Mouse (Mus musculus): ENCODE measurements at regions not wholly inside any gene's neighbourhood (a gene's known extent, or its start where the extent isn't known, plus 50 kb on each side); places are given as distances from the start of the nearest gene placed in this dataset.

GRCm38 (mm10) chr5:75342599-75342998, 190.5 kb downstream of the Pdgfra start:
- DNase-seq (ENCODE audit: low read depth, low spot score): no peak

GRCm38 (mm10) chr5:75346836-75347773, 195.0 kb downstream of the Pdgfra start:
- no peak for DNase-seq (ENCODE audit: low read depth, low spot score)

- no peak for DNase-seq (ENCODE audit: low read depth, low spot score)
Measured at GRCm38 (mm10) chr5:75347774-75348116, 195.7 kb downstream of the Pdgfra start.

DNA sequence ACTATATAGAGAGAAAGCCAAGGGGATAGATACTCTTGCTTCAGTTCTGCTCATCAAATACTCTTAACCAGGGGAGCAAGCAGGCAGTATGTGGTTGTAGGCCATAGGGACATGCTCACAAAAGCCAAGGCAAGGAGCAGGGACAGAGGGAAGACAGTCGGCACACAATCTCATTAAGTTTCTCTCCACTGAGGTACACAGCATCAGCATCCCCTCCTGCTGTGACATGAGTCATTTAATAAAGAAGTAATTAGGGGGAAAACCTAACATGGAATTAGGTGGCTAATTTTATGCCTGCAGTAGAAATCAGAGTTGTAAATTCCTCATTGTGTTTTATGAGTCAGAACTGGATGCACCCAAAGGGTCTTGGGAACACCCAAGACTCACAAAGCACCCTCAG, 203.2 kb downstream of the Pdgfra start:
- DNase-seq (ENCODE audit: low read depth, low spot score): no peak

DNA sequence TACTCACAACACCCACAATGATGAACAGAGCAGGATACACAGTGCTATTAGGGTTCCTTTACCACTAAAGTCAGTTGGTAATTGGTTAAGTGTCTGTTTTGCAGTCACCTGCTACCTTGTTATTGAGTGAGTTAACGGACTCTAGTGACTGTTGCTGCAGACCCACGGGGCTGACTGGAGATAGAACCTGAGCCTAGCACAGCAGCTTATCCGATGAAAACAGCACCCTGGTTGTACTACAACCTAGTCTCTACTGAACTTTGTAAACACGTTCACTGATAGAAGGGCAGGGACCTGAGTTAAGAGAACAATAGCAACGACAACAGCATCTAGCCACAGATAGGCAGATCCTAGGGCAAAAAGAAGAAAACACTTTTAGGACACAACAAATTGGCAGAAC, 206.8 kb downstream of the Pdgfra start:
- DNase-seq (ENCODE audit: low read depth, low spot score): no peak

GRCm38 (mm10) chr5:75363832-75364231, 210.9 kb upstream of the Kit start:
- no peak for DNase-seq (ENCODE audit: low read depth, low spot score)

DNA sequence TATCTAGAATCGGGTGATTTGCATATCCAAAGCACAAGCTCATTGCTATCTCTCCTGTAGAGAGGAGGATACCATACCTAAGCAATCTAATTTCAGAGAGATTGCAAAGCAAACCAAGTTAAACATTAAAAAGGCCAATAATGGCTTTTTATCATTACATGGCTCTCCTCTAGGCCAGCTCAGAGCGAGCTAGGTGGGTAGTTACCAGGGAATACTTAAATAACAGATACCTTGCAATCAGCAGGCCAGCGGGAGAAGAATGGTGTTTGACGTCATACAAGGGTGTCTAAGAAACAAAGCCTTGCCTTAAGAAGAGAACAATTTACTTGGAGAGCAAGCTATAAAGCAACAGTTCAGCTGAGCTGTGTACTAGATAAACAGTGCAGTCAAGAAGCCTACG, 207.4 kb upstream of the Kit start:
- DNase-seq (ENCODE audit: low read depth, low spot score): no peak

DNA sequence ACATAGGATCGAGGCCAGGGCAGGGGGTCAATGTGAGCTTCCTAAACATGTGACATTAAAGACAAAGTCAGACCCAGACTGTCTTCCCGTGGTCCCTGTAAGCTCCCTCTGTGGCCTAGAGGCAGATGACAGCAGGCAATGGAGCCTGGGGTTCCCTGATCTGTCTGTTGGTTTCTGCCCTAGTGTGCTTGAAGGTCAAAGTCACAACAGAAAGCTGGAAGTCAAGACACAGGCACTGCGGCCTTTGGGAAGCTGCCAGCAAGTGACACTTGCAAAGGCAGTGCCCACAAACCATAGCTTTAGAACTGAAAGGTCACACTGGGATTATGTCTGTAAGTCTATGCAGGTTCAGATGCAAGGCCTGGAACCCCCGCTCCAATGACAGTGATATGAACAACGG, 206.0 kb upstream of the Kit start:
- no peak for DNase-seq (ENCODE audit: low read depth, low spot score)

DNA sequence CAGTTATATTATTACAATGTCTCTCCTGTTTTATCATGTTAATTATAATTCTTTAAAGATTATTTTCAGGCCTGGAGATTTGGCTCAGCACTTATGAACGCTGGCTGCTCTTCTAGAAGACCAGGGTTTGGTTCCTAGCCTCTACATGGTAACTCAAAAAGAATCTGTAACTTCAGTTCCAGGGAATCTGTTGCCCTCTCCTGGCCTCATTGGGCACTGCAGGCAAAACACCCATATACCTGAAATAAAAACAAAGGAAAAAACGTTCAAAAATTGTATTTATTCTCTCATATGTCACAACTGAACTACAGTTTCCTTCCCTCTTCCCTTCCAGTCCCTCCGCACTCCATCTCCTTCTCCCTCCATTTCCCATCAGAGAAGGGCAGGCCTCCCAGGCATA, 201.9 kb upstream of the Kit start:
- no peak for DNase-seq (ENCODE audit: low read depth, low spot score)

DNA sequence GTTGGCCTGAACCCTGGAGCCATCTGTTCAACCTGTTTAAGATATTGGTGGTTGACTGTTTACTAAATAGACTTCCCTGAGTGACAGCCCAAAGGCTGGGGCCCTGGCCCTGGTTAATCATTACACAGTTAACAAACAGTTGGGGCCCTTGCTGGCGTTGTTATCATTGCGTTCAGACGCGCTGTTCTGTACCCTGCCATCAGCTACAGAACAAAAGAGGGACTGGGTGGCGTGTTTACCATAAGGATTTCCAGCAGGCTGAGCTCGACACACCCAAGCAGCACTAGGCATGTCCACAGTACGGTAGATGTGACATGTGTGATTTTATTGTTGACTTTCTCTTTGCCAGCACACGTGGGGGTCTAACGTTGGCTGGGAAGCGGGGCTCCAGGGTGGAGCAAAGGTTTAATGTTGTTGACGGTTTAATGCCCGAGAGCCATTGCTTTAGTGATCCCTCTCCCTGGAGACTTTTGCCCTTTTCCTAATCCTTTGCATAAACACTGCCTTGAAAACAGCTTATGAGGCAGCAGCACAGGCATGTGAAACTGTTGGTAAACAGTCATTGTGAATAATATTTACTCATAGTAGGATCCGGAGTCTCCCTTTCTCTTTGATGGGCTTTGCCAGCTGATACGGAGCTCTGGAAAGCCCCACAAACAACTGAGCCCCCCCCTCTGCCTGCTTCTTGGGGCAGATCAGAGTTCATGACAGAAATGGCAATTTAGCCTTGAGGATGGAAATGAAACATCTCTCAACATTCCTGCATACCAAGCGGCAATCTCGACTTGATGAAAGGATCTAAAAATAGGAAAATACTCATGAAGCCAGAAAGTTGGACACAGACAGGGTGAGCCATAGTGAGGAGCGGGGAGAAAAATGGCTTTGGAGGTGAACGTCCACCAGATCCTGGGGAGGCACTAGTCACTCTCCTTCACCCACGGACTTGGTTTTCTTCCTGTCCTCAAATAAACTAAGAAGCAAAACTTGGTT, 197.1 kb upstream of the Kit start:
- no peak for DNase-seq (ENCODE audit: low read depth, low spot score)

- no peak for DNase-seq (ENCODE audit: low read depth, low spot score)
Measured at GRCm38 (mm10) chr5:75378655-75379054, 196.1 kb upstream of the Kit start.

DNA sequence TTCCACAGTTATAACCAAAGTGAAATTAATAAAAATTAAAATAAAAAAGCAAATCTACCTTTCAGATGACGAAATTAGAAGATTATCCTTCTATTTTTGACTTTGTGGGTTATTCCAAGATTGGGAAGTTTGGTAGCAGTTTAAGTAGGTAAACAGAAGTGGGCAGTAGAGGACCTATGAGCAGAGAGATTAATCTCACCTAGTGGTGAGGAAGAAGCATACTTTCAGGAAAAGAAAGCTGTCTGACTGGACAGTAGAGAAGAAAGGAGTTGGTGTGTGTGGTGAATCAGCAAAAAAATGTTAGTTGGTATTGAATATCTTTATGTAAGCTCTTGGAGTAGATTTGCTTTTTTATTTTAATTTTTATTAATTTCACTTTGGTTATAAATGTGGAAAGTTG, 194.4 kb upstream of the Kit start:
- no peak for DNase-seq (ENCODE audit: low read depth, low spot score)

GRCm38 (mm10) chr5:75382138-75382537, 192.6 kb upstream of the Kit start:
- no peak for DNase-seq (ENCODE audit: low read depth, low spot score)

GRCm38 (mm10) chr5:75387886-75388454, 186.7 kb upstream of the Kit start:
- DNase-seq (ENCODE audit: low read depth, low spot score): no peak

DNA sequence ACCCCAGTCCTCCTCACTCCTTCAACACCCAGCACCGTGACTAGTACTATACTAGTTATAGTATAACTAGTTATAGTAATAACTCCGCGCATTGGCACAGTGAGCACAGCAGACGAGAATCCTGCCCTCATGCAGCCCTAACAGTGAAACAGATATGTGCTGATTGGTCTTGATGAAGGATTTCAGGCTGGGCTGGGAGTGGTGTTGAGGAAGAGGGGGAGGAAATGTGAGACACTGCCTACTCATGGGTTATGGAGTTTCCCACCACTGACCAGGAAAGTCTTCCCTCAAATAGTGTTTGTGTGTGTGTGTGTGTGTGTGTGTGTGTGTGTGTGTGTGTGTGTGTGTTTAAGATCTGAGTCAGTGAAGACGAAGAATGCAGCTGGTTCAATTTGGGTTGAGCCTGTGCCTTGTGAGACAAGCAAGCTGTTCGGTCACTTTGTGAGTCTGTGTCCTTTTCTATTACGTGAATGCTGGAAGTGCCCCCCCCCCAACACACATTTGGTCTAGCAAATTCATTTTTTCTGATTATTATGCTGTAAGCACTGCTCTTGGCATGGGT, 185.9 kb upstream of the Kit start:
- no peak for DNase-seq (ENCODE audit: low read depth, low spot score)

DNA sequence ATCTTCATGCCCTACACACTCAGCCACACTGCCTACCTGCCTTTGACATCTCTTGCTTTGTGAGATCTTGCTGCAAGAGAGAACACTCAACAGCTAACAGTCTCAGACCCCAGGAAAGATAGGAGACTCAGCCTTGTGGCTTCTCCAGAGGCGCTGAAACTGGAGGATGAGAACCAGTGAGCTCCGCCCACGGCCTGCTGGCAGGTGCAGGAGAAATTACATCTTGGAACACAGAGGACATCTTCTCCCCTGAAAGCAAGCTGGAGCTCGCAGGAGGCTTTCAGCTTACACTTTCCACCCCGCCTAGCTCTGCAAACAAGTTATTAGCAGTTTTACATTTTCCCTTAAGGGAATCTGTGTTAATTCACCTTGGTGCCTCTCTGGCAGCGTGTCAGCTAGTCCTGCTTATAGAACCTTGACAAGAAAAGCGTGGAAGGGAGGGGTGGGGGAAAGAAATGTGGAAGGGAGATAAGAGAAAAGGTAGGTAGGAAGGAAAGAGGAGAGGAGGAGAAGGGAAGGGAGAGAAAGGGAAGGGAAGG, 185.2 kb upstream of the Kit start:
- DNase-seq (ENCODE audit: low read depth, low spot score): no peak

DNA sequence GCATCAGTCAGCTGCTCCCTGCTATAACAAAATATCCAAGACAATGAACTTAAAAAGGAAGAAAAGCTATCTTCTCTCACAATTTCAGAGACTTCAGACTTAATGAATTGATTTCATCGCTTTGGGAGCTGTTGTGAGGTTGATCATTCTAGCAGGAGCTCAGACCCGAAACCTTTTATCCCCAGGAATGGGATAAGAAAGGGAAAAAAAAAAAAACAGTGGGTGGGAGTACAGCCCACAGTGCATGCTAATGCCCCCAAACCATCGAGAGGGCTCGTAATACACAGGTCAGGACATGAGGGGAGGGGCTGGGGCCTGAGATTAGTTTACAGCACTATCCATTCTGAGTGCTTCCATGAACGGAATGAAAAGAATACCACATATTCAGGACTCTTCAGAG, 175.9 kb upstream of the Kit start:
- DNase-seq (ENCODE audit: low read depth, low spot score): no peak

DNA sequence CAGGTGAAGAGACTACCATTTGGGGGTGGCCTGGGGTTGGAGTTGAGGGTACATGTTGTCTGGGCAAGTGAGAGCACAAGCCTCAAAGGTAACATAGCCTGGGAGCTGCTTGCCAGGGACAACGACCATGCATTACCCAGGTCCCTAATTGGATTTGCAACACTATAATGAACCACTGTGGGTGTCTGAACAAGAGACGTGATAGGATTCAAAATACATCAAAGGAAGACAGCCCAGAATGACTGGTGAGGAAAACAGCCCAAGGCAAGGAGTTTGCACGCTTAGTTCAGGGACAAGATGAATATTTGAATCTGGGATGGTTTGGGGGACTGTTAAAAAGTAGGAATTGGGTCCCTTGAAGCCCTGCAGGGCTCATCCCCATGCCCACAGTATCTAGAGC, 173.0 kb upstream of the Kit start:
- DNase-seq (ENCODE audit: low read depth, low spot score): no peak

GRCm38 (mm10) chr5:75402631-75403030, 172.1 kb upstream of the Kit start:
- no peak for DNase-seq (ENCODE audit: low read depth, low spot score)

DNA sequence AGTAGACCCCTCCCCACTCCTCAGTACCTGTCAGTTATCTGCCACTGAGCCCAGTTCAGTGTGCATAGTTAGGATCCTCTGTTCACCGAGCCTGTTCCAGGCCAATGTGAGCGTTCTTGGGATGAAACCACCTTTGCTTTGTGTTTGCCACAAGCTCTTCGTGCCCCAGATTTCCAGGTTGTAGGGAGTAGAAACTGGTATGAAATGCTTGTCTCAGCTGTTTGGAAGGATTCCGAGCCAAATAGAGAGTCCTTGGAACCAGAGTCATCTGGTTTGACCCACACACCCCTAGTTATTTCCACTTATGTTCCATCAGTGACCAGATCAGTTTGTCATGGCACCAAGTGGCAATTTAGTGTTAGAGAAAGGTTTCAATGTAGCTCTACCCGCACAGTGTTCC, 171.2 kb upstream of the Kit start:
- no peak for DNase-seq (ENCODE audit: low read depth, low spot score)

DNA sequence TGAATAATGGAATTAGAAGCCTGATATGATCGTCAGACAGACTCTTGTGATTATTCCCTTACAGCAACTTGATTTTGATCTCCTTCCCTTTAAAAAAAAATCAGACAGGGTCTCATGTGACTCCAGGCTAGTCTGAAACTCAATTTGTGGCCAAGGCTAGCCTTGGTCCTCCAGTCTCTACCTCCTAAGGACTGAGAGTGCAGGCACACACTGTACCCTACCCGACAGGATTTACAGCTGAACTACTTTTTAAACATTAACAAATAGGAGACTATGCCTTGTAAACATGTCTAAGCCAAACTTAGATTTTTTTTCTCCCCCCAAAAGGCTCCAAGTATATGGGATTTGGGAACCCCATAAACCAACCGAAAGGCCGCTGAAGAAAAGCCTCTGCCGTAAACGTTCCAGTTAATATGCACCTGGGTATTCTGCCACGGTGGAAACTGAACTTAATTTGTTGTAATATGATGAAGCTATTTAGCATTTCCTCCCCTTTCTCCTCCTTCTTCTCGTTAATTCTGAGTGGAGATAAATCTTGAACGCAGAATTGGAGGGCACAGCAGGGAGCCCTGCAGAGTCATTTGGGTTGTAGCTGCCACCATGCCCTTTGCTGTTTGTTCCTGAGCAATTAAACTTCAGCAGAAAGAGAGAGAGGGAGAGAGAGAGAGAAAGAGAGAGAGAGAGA, 170.0 kb upstream of the Kit start:
- DNase-seq (ENCODE audit: low read depth, low spot score): no peak

Data from CD4-positive helper T cell, adult 2 months (primary cell).